Mouse (Mus musculus) small intestine, adult 10 weeks (tissue): Measurements from ENCODE around the gene Olfr1326-ps1. TPM values are rescaled to one million over a fixed set of nuclear protein-coding genes. Genes with fewer than 3 reads are reported as not detected.

Source experiments
- polyA plus RNA-seq: library from polyadenylated mRNA; stranded (reverse); fragments of 350-450 nt; fragmentation: Illumina TruSeq; extraction: RNeasy Lipid Tissue Mini Kit (QIAGEN cat#74804); gene quantifications from one replicate; pipeline ENCODE4 v1.2.3, GENCODE M21; 2014; ENCODE audit warnings: low replicate concordance

Olfr1326-ps1 gene
- not detected for polyA plus RNA-seq

DNA sequence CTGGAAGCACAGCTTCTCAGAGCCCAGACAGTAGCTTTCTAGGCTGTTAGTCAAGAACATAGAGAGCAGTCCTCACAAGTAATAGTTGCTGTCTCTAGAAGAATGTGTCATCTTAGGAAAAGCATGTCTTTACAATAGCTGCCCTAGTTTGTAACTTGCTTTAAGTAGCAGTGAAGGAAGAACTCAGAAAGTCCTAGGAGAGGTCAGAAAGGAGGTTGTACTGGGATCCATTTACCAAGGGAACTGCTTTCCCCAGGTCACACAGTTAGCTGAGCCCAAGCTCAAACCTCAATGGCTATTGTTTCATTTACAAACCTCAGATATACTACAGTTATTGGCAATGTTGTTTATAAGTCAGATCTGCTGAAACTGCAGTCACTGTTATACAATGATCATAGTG lies at the start of gene Olfr1326-ps1:
Olfr1326-ps1 (minus strand) TSS at position 101 of the 400 bp plus-strand sequence.

DNA sequence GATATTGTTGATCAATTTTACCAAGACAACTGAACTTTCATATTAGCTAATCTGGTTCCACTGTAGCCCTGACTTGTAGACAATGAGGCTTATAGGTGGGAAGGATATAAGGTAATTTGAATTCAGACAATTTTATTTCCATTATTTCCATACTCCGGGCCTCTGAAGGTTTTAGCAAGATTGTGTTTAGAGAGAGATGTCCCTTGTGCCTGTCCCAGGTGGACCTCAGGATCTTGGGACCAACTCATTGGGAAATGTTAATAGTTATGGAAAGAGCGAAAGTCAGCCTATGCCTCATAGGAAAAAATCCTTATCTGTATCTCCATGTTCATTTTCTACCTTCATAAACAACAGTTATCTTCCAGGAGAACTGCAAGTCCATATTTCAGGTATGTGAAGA lies 17.7 kb upstream of the Olfr1326-ps1 start, which contains the start of gene Olfr1325:
Olfr1325 (plus strand) TSS at position 301 of the 400 bp plus-strand sequence.

Other genes with a start within 250 kb of the Olfr1326-ps1 start
- gene Plxna3, start 245.8 kb downstream of the Olfr1326-ps1 start, polyA plus RNA-seq, result 0.63 TPM
- 7.2 TPM for gene Lage3, start 221.3 kb downstream of the Olfr1326-ps1 start, polyA plus RNA-seq
- 27.4 TPM for gene Ubl4a, start 201.7 kb downstream of the Olfr1326-ps1 start, polyA plus RNA-seq
- 6.6 TPM for gene Slc10a3, start 201.5 kb downstream of the Olfr1326-ps1 start, polyA plus RNA-seq
- gene Fam3a, start 181.6 kb downstream of the Olfr1326-ps1 start, polyA plus RNA-seq, result 3.7 TPM
- 32.8 TPM for gene Ikbkg, start 181.6 kb downstream of the Olfr1326-ps1 start, polyA plus RNA-seq
- 8.9 TPM for gene G6pdx, start 145.7 kb downstream of the Olfr1326-ps1 start, polyA plus RNA-seq
- not detected for gene Gm6880, start 93.5 kb downstream of the Olfr1326-ps1 start, polyA plus RNA-seq
- not detected for gene Olfr1325, start 17.8 kb upstream of the Olfr1326-ps1 start, polyA plus RNA-seq
- gene Gm5640, start 70.7 kb upstream of the Olfr1326-ps1 start, polyA plus RNA-seq, result not detected
- gene Gm6890, start 166.0 kb upstream of the Olfr1326-ps1 start, polyA plus RNA-seq, result not detected